Mouse (Mus musculus) gastrocnemius, postnatal 36 days (tissue): ENCODE measurements around the gene Mrpl23. TPM values are rescaled to one million over a fixed set of nuclear protein-coding genes. Genes with fewer than 3 reads are reported as not detected.

ENCODE experiments used
- DNase-seq, 2 experiments: peaks; one replicate each; pipeline ENCODE4 v3.0.0; 2022
- intact Hi-C: fragments of 180-260 bp; cut with DNase I; formaldehyde crosslinking; loops from one replicate; pipeline ENCODE4 v1.15.1; 2025
- microRNA-seq, 2 experiments: library from miRNA; unstranded; fragments of <30 nt; microRNA quantifications; one replicate each; pipeline ENCODE4 v1.2.0; 2021
- total RNA-seq, 2 experiments: library from RNA; stranded (reverse); gene quantifications; 2 replicates each; pipeline ENCODE4 v1.2.3; 2021

Gene Mrpl23
- total RNA-seq, 2 experiments from 2014 or later: 1.8 to 6.1 TPM

GRCm38 (mm10) chr7:142588282-142588941 is 55.9 kb downstream of the Mrpl23 start:
- intact Hi-C loops: loop anchor here (5.0 kb wide), 1 partner anchor 271 kb away; no protein-coding TSS in a partner anchor
- no peak for DNase-seq

Small RNA genes lying within 50 kb of the gene (microRNA-seq; reads per million reads assigned to microRNA genes)
- 35.8 to 42.3 reads per million in 2 experiments for gene Mir675

Other genes with a start within 250 kb of the Mrpl23 start
- not detected for gene Krtap5-1, start 235.6 kb upstream of the Mrpl23 start, total RNA-seq
- gene Krtap5-4, start 229.1 kb upstream of the Mrpl23 start, total RNA-seq: not detected
- gene Ifitm10, start 158.9 kb upstream of the Mrpl23 start, total RNA-seq: 1 to 10 TPM; 2.8 to 6.8 TPM
- gene Gm49369, start 150.0 kb upstream of the Mrpl23 start, total RNA-seq: 1 to 10 TPM; 3.9 to 9.2 TPM
- 100 to 1,000 TPM; 330 to 388 TPM for gene Ctsd, start 144.6 kb upstream of the Mrpl23 start, total RNA-seq
- not detected for gene Syt8, start 97.8 kb upstream of the Mrpl23 start, total RNA-seq
- over 10,000 TPM; 17,613 to 18,280 TPM for gene Tnni2, start 90.9 kb upstream of the Mrpl23 start, total RNA-seq
- gene Lsp1, start 71.9 kb upstream of the Mrpl23 start, total RNA-seq: 10 to 100 TPM; 37.2 to 75.3 TPM
- over 10,000 TPM; 32,612 to 32,921 TPM for gene Tnnt3, start 33.9 kb upstream of the Mrpl23 start, total RNA-seq
- 10 to 100 TPM; 87.0 to 98.1 TPM for gene Igf2, start 134.1 kb downstream of the Mrpl23 start, total RNA-seq
- under 1 TPM in 1 of 2 experiments, not detected in 1; 0.17 TPM for gene Gm49394, start 137.3 kb downstream of the Mrpl23 start, total RNA-seq
- gene Ins2, start 210.7 kb downstream of the Mrpl23 start, total RNA-seq: not detected